Mouse (Mus musculus): ENCODE results near the gene Ankrd24.
"Not testable (repeated sequence)": the region's sequence is repeated elsewhere in the genome, so short reads cannot be mapped to it uniquely, and the experiment has no call there.

The Ankrd24 gene

DNA sequence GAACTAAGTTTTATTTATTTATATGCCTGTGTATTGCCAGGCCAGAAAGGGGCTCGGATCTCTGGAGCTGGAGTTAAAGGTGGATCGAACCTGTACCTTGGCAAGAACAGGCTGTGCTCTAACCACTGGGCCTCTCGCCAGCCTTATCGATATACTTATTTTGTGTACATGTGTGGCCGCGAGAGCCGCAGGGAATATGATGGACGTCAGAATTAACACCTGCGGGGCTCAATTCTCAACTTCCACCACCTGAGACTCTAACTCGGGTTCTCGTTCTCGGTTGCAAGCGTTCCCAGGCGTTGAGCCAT, 22.7 kb upstream of the Ankrd24 start:
- DNase-seq (ENCODE audit: low read depth in 2 of 2, low spot score in 2 of 2), result no peak

DNA sequence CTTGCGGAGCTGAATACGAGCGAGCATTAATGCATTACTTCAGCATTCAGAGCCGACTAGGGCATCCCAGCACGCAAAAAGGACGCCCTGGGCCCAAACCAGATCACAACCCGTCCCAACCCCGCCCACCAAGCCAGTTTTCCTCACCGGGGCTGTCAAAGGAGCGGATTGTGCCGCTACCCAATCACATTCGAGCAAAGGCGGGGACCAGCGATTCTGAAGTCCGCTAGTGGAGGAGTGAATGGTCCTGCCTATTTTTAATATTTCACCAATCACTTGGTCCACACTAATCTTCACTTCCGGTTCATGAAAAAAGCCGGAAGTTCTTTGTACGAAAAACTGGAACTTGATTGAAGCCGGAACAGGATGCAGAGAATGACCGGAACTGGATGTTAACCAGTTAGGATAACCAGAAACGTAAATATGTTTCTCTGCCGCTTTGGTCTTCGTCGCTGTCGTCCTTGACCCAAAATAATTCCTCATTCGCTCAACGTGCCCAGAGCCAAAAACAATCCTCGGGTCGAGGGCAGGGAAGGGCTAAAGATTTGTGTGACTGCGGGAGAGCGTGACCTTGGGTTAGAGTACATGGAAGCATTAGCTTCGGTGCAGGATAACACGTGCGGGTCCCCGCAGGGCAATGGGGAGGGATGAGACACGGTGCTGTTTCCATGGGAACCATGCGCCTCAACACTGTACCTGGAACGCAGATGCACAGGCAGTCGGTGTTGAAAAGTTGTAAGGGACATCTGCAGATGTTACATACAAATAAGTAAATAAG, 22.2 kb upstream of the Ankrd24 start, which contains the start of gene BC025920:
TSS of gene BC025920 (plus strand) at position 297 of the 778 bp plus-strand sequence.
- DNase-seq (ENCODE audit: low read depth in 2 of 2, low spot score in 2 of 2), result peak; percentile 69 to 70

DNA sequence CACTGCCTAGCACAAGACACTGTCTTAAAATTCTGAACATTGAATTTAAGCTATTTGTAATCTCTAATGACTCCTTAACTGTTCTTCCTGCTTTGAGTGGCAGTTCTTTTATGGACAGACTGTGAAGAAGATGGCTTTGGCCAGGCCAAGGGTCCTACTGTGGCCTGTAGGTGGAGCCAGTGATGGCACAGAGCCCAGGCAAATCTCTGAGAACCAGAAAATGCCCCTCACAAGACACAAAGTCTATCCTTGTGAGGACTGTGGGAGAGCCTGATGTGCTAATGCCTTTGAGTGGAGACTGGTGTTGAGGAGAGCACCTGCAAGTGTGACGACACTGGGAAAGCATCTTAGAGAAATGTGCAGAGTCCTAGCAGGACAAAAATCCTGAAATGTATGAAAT, 20.0 kb upstream of the Ankrd24 start:
- DNase-seq (ENCODE audit: low read depth in 2 of 2, low spot score in 2 of 2), result no peak

DNA sequence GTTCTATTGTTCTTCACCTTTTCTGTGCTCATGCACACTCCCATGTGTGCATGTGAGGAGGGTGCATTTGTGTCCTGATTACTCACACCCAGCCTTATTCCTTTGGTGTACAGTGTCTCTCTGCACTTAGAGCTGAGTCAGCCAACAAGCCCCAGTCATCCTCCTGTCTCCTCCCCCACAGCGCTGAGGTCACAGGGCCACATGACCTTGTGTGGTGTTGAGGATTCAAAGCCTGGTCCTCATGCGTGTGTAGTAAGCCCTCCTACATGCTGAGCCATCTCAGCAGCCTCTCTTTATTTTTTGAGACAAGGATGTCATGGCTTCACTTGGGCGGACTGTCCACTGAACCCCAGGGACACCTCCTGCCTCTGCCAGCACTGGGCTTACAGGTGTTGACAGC, 15.6 kb upstream of the Ankrd24 start:
- no peak for DNase-seq (ENCODE audit: low read depth in 2 of 2, low spot score in 2 of 2)

DNA sequence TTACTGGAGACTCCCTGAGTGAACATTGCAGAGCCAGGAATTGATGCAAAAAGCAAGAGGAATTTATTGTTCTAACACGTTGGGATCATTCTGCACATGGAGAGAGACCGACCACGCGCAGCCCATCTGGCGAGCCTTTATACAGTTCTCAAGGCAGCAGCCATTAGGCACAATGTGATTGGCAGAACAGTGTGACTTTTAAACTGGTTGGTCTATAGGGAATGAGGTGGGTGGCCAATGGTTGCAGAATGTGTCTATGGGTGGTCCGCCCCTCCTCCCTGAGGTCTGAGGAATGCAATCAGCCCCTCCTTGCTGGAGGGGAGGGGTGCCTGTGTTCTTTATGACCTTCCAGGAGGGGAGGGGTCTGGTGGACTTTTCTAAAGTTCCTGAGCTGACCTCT, 12.9 kb upstream of the Ankrd24 start:
- DNase-seq (ENCODE audit: low read depth in 2 of 2, low spot score in 2 of 2), result no peak

DNA sequence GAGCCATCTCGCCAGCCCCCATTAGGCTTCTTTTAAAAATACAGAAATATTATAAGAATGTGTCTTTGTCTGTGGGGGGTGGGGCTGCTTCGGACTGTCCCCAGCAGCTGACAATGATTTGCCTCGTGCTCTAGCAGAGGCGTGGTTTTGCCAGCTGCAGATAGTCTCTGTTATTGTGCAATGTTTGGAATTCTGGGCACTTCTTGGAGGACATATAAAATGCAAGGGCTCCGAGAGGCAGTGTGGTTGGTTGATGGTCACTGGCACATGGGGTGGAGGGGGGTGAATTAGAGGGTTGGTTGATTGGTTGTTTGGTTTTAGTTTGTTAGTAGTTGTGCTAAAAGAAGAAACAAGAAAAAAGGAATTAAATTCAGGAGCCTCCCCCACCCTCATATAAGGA, 8.4 kb upstream of the Ankrd24 start:
- DNase-seq (ENCODE audit: low read depth in 2 of 2, low spot score in 2 of 2), result no peak

DNA sequence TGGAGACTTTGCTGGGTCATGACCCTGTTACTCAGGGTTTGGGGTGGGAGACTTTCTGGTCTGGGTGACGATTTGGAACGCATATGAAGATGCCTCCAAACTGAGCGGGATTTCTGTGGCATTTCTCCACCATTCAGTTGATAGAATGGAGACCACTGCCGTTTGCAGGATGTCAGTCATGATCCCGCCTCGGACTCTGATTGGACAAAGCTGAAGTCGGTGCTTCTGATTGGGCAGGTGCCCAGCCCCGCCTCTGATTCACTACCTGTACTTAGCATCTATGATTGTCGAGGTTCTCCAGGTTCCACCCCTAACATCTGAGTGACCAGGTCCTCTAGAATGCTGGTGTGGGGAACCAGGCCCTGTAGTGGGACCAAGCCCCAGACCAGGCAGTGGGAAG, 7.6 kb upstream of the Ankrd24 start:
- DNase-seq (ENCODE audit: low read depth in 2 of 2, low spot score in 2 of 2), result no peak

DNA sequence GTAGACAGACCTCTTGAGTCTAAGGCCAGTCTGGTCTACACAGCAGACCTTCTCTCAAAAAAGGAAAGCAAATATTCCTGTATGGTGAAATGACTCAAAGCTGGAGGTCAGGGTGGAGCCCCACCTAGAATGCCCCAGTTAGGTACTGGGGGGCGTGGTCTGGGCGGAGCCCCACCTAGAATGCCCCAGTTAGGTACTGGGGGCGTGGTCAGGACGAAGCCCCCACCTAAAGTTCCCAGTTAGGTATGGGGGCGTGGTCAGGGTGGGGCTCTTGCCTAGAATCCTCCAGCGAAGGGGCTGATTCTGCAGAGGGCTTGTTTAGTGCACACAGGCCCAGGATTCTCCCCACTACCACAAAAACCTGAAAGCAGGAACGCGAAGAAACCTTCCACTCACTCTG, 4.9 kb upstream of the Ankrd24 start:
- DNase-seq (ENCODE audit: low read depth in 2 of 2, low spot score in 2 of 2), result no peak

DNA sequence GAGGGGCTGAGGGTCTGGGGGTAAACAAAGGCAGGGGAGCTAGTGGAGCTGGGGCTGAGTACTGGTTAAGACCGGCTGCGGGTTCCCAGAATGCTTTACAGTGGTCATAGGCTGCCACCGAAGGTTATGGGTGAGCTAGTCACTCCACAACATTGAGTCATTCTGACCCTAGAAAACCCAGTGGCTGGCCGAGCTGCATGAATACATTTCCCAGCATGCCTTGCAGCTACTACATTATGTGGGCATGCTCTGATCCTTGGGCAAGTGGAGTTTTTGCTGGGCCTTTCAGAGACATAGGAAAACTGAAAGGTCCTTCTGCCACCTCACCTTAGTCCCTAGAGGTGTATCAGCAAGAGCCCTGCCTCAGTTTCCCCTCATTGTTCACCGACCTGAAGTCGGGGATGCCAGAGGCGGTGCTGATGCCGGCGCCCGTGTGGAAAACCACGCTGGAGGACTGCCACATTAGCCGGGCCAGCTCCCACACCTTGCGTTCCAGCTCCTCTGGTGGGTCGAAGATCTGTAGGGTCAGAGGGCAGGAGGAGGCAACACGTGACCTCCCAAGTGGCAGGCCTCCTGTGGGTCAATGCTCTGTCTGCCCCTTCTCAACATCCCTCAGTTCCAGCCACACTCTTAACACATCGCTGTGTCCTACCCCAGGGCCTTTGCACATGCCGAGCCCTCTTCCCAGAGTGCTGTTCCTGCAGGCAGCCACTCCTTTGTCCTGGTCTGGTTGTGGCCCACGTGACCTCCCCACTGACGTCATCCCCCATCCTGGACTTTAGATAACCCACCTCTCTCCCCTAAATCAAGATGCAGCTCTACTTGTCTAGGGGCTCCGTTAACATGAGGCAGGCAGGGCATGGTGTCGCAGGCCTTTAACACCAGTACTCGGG, 2.0 kb upstream of the Ankrd24 start:
- DNase-seq (ENCODE audit: low read depth in 2 of 2, low spot score in 2 of 2), result no peak

DNA sequence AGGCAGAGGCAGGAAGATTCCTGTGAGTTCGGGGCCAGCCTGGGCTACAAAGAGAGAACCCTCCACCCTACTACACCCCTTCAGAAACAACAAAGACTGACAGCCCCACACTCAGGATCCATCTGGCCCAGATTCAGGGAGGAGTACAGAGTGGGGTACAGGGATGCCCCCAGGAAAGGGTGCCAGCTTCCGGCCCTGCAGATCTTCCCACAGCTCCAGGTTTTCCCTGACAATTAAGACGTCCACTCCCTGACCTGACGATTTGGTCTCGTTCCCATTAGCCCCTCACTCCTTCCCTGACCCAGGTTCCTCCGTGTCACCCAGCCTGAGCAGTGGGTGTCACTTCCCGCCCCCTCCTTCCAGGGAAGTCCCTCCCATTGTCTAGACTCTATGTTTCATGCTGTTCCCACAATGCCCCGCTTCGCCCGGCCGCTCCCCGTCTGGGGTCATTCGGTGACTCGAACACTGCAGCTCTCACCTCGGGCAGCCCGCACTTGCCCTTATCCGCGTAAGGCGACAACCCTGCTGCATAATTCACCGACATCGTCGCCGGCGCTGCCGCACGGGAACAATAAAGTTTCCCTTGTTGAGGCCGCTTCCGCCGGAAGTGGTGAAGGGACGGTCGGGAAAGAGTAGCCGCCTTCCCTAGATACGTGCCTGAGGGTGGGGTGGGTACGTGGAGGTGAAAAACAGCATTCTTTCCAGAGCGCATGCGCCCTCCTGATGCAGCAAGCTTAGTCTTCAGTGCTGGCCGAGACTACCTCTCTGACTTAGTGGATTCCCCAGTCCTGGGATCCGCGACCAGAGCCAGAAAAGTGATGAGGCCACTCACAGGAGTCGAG, 1.1 kb upstream of the Ankrd24 start, which contains the start of gene Sirt6:
TSS of gene Sirt6 (minus strand) at position 804 of the 842 bp plus-strand sequence.
- DNase-seq (ENCODE audit: low read depth in 2 of 2, low spot score in 2 of 2), result peak; percentile 92 to 94

DNA sequence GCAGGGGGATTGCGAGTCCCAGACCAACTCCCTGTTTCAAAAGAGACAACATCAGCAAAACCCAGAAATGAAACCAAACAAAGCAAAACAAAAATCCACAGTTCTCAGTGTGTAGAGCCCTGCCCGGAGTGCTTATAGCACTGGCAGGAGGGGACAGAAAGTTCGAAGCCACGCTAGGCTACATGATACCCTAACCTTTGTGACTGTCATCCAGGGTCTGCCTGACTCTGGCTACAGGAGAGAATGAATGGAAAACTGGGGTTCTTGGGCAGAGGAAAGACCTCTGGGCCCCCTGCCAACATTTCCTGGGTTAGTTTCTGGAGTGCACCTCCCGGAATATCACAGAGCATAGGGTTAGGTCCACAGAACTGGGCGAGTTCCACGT, 512 bp upstream of the Ankrd24 start:
- DNase-seq (ENCODE audit: low read depth in 2 of 2, low spot score in 2 of 2), result no peak

DNA sequence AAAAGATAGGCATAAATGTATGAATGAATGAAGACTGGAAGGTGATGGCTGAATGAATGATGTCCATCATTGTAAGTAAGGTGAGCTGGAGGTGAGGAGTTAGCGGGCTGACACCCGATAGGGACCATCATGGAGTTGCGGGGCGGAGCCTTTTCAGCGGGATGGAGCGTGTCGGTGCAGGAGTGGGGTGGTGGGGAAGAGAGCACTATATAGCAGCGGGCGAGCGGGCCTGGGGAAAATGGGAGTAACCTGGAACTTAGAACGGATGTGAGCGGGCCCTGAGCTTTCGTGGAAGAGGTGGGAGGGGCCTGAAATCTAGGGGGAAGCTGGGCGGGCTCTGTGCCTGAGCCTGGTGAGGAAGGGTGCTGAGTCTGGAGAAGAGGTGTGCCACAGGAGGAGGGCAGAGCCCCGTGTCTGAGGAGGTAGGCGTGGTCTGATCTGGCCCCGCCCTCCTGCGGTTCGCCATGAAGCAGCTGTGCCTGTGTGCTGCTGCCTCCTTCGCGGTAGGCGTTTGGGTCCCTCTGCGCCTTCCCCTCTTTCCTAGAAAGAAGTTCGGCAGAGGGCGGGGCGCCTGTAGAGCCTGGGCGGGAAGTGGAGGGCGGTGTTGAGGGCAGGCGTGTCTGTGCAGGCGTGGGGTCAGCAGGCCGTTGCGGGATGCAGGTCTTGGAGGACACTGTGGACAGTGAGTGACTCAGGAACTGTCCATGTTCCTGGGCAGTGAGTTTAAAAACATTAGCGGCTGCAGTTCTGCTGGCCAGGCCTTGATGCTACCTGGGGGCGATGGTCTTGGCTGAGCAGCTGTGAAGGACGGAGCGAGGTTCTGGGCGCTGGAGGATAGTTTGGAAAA, 5.1 kb downstream of the Ankrd24 start:
- peak; percentile 72 to 82 for DNase-seq (ENCODE audit: low read depth in 2 of 2, low spot score in 2 of 2)

DNA sequence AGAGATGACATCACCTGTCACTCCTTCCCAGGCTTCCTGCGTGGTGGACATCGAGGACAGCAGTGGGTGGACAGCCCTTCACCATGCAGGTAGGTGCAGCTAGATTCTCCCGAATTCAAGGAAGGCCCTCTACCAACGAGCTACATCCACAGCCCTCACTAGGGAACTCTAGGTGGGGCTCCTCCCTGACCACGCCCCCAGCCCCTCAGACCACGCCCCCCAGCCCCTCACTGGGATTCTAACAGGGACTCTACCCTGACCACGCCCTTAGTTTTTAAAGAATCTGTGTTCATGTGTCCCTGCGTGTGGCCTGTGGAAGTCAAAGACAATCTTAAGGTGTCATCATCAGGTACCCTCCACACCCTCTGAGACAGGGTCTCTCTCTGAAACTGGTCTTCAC, 8.0 kb downstream of the Ankrd24 start:
- DNase-seq (ENCODE audit: low read depth in 2 of 2, low spot score in 2 of 2), result no peak

DNA sequence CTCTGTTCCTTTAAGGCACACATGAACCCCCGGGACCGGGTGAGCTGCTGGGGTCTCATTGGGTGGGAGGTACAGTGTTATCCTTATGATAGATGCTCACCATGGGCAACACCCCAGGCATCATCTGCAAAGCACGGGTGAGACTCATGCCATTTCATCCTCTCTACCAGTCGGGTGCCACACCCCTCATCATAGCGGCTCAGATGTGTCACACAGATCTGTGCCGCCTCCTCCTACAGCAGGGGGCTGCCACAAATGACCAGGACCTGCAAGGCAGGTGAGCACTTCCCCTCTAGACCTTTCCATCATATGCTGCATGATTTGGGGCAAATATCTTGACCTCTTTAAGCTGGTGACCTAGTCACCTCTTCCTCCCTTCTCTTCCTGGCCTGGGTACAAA, 9.8 kb downstream of the Ankrd24 start:
- DNase-seq (ENCODE audit: low read depth in 2 of 2, low spot score in 2 of 2), result no peak

DNA sequence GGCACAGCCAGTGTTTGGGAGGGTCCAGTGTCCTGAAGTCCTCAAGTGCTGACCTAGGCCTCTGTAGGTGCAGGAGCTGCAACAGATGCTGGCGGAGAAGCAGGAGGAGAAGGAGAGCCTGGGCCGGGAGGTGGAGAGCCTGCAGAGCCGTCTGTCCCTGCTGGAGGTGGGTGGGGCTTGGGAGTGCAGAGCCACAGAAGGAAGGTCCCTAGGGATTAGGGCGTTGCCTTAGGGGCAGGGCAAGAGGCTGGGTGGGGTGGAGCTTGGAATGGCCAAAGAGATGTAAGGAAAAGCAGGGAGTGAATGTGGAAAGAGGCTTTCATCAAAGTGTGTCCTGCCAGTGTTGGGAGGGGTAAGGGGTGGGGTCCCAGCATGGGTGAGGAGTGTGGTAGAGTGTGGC, 12.5 kb downstream of the Ankrd24 start:
- DNase-seq (ENCODE audit: low read depth in 2 of 2, low spot score in 2 of 2), result not testable (repeated sequence)

DNA sequence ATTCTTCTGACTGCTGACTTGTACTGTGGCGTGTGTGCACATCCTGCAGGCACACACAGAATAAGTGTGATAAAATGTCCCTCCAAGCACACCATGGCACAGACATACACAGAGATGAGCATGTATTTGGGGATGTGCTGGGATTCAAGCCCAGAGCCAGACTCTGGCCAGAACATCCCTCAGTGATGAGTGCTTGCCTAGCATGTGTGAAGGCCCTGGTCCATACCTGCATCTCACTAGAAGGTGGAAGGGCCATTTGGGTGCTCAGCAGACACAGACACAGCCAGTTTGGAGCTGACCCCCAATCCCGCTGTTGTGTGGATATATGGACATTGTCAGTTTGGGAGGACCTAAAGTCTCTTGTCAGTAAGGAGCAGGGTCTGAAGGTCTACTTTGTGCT, 13.2 kb downstream of the Ankrd24 start:
- DNase-seq (ENCODE audit: low read depth in 2 of 2, low spot score in 2 of 2), result no peak

DNA sequence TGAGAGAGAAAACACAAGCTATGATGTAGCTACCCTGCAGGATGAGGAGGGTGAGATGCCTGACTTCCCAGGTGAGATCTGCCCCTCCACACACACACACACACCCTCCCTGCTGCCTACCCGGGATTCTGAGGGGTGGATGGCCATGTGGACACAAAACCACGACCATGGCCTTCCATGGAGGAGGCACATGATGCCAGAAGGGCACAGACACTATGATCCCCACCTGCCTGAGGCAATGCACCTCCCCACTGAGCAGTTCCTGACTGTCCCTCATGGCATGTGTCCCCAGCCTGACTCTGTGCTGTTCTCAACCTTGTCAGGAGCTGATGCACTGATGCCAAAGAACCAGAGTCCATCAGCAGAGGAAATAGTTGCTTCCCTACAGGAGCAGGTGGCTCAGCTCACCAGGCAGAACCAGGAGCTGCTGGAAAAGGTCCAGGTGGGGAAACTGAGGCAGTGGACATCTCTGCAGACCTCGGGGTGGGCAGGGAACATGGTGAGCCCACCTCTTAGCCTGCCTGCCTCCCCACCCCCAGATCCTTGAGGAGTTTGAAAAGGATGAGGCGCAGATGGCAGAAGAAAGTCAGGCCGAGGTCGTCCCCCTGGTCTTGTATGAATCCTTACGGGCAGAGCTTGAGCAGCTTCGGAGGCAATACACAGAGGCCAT, 13.8 kb downstream of the Ankrd24 start:
- no peak for DNase-seq (ENCODE audit: low read depth in 2 of 2, low spot score in 2 of 2)

DNA sequence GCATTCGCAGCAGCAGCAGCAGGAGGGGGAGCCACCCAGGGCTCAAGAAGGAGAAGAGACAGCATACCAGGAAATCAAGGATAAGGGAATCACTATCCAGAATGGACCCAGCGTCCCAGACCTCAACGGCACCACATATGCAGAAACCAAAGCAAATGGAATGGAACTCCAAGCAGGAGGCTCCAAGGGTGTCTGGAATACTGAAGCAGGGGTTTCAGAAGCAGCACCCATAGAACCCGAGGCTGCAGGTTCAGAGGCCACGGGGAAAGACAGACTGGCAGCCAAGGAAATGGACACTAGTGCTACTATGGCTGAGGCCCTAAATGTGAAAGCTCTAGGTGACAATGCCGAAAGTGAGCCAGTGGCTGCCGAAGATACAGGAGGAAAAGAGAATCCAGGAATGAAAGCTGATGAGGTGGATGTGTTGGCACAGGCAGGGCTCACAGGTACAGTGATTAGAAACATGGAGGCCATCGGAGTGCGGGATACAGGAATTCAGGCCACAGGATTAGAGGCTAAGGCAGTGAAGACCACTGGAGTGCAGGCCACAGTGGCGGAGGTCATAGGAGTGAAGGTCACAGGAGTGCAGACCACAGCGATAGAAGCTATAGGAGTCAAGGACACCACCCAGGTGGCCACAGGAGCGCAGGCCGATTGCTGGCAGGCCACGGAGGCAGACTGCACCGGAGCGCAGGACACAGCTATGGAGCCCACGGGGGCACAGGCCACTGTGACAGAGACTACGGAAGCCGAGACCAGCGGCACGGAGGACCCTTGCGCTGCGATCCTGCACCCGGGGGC, 14.5 kb downstream of the Ankrd24 start:
- DNase-seq (ENCODE audit: low read depth in 2 of 2, low spot score in 2 of 2), result no peak

DNA sequence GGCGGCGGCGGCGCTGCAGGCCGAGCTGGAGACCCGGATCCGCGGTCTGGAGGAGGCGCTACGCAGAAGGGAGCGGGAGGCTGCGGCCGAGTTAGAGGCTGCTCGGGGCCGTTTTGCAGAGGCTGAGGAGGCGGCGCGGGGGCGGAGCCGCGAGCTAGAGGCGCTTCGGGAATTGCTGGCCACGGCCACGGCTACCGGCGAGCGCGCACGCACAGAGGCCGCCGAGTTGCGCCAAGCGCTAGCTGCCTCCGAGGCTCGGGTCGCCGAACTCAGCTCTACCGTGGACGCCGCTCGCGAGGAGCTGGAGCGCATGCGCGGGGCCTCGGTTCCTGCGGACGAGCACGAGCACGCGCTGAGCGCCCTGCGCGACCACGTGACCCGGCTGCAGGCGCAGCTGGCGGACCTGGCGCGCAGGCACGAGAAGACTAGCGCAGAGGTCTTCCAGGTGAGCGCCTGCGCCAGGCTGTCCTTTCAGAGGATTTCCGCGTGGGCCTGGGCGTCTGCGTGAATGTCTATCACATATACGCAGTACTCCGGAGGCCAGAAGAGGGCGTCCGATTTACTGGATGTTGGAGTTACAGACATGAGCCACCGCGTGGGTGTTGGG, 15.2 kb downstream of the Ankrd24 start:
- peak; percentile 90 to 92 for DNase-seq (ENCODE audit: low read depth in 2 of 2, low spot score in 2 of 2)

All from CD8-positive naive resting alpha-beta T cell, adult 2 months (primary cell).